1 mouse cellular context compared by ENCODE assay signal in the genomic region with DNA sequence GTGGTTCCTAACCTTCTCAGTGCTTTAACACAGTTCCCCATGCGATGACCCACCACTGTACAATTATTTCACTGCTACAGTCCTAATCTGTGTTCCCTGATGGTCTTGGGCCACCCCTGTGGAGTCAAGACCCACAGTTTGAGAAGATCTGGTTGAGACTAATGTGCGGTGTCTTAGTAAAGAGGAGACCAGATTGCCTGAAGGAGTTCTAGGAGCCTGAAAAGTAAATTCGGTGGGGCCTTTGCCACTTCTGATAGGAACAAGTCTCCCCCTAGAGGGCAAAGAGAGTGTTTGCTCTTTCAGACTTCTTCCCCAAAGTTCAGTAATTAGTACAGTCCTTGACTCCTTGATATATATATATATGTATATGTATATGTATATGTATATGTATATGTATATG.
TF ChIP-seq lines count a peak whose summit lies in the region.

No protein-coding gene starts in this region.

TF ChIP-seq in CH12.LX, 34 proteins besides CTCF, POLR2A, EP300 and RAD21 (continued from another document):
- TF ChIP-seq ZNF384 (IDR thresholded peaks at IDR 0.05; ENCODE audit: low read depth, low read length) (no peak), CHD2 (IDR thresholded peaks at IDR 0.05; ENCODE audit: low read length) (no peak), JUND (conservative IDR thresholded peaks at IDR 0.05; ENCODE audit: low read depth, low read length) (0 out of 2 replicates have a peak, but pooled peaks have one; percentile 40), ZKSCAN1 (IDR thresholded peaks at IDR 0.05; ENCODE audit: borderline replicate concordance, low read depth, low read length) (no peak), NELFE (IDR thresholded peaks at IDR 0.05; ENCODE audit: low read depth, low read length) (no peak; the same call in 1 of the 2 replicates), NRF1 (IDR thresholded peaks at IDR 0.05; ENCODE audit: low read depth, low read length) (no peak), UBTF (IDR thresholded peaks at IDR 0.05; ENCODE audit: low read depth, low read length) (no peak), E2F4 (IDR thresholded peaks at IDR 0.05; ENCODE audit: insufficient replicate concordance, low read depth, low read length) (no peak), TCF12 (IDR thresholded peaks at IDR 0.05; ENCODE audit: low read depth, low read length) (no peak), KAT2A (IDR thresholded peaks at IDR 0.05; ENCODE audit: insufficient replicate concordance, low read length) (no peak), TBP (conservative IDR thresholded peaks at IDR 0.05; ENCODE audit: low read depth, low read length) (no peak), ETS1 (conservative IDR thresholded peaks at IDR 0.05; ENCODE audit: low read depth, low read length) (no peak), MXI1 (IDR thresholded peaks at IDR 0.05; ENCODE audit: low read depth, low read length) (no peak), POLR2AphosphoS2 (IDR thresholded peaks at IDR 0.05; ENCODE audit: low read depth, low read length) (no peak), SMC3 (IDR thresholded peaks at IDR 0.05; ENCODE audit: low read depth, low read length) (peak; percentile 78), BHLHE40 (IDR thresholded peaks at IDR 0.05; ENCODE audit: low read depth, low read length) (0 out of 2 replicates have a peak, but pooled peaks have one; percentile 11), ELF1 (IDR thresholded peaks at IDR 0.05; ENCODE audit: low read depth, low read length) (no peak), IRF4 (IDR thresholded peaks at IDR 0.05; ENCODE audit: low read depth, low read length) (peak; percentile 16; the same call in 1 of the 2 replicates), HCFC1 (IDR thresholded peaks at IDR 0.05; ENCODE audit: low read depth, low read length) (peak; percentile 40; the same call in 1 of the 2 replicates), GABPA (IDR thresholded peaks at IDR 0.05; ENCODE audit: insufficient replicate concordance, low read depth, low read length) (no peak), SIN3A (IDR thresholded peaks at IDR 0.05; ENCODE audit: low read length) (peak; percentile 69; the same call in 1 of the 2 replicates), MAFK (IDR thresholded peaks at IDR 0.05; ENCODE audit: insufficient replicate concordance, low read length) (no peak), CHD1 (IDR thresholded peaks at IDR 0.05; ENCODE audit: low read depth, low read length) (no peak), USF1 (IDR thresholded peaks at IDR 0.05; ENCODE audit: low read depth, low read length) (no peak)
